Mouse (Mus musculus) urinary bladder, postnatal 25 days (tissue): Measurements from ENCODE around the gene Myom1.
"Not testable (repeated sequence)": the region's sequence is repeated elsewhere in the genome, so short reads cannot be mapped to it uniquely, and the experiment has no call there.

Experiments
- DNase-seq: peaks from one replicate; pipeline ENCODE4 v3.0.0; 2022; ENCODE audit warnings: low spot score

The Myom1 gene

GRCm38 (mm10) chr17:71002081-71002743, at the start of gene Myom1:
TSS of gene Myom1 (plus strand) at chr17:71002633.
- peak; percentile 99 for DNase-seq

- peak; percentile 97 for DNase-seq
These were observed 38.9 kb upstream of the Myom1 start for GRCm38 (mm10) chr17:70963546-70963945.

- DNase-seq, result no peak
These were observed 37.2 kb upstream of the Myom1 start for GRCm38 (mm10) chr17:70965281-70965680.

GRCm38 (mm10) chr17:70966126-70966525, 36.3 kb upstream of the Myom1 start:
- DNase-seq, result no peak

- DNase-seq, result no peak
These were observed 35.2 kb upstream of the Myom1 start for GRCm38 (mm10) chr17:70967191-70967590.

- DNase-seq, result no peak
These were observed 34.8 kb upstream of the Myom1 start for GRCm38 (mm10) chr17:70967646-70968045.

GRCm38 (mm10) chr17:70968606-70969191, 33.7 kb upstream of the Myom1 start:
- DNase-seq, result no peak

- DNase-seq, result no peak
These were observed 31.2 kb upstream of the Myom1 start for GRCm38 (mm10) chr17:70971206-70971605.

GRCm38 (mm10) chr17:70973398-70973797, 29.0 kb upstream of the Myom1 start:
- DNase-seq, result no peak

GRCm38 (mm10) chr17:70974065-70974464, 28.4 kb upstream of the Myom1 start:
- not testable (repeated sequence) for DNase-seq

GRCm38 (mm10) chr17:70977799-70978198, 24.6 kb upstream of the Myom1 start:
- no peak for DNase-seq

- DNase-seq, result no peak
These were observed 22.8 kb upstream of the Myom1 start for GRCm38 (mm10) chr17:70979345-70980223.

- no peak for DNase-seq
These were observed 16.7 kb upstream of the Myom1 start for GRCm38 (mm10) chr17:70985501-70986354.

- DNase-seq, result no peak
These were observed 16.1 kb upstream of the Myom1 start for GRCm38 (mm10) chr17:70986355-70986740.

GRCm38 (mm10) chr17:70986831-70987660, 15.4 kb upstream of the Myom1 start:
- DNase-seq, result no peak

GRCm38 (mm10) chr17:70988337-70988767, 14.1 kb upstream of the Myom1 start:
- DNase-seq, result no peak

- DNase-seq, result no peak
These were observed 13.0 kb upstream of the Myom1 start for GRCm38 (mm10) chr17:70989430-70989829.

GRCm38 (mm10) chr17:70989991-70990390, 12.4 kb upstream of the Myom1 start:
- DNase-seq, result peak; percentile 21

- DNase-seq, result peak; percentile 84
These were observed 11.8 kb upstream of the Myom1 start for GRCm38 (mm10) chr17:70990403-70991303.
